Mouse (Mus musculus) neural tube, embryonic 15.5 days (tissue): ENCODE results near the gene Pml. TPM values are rescaled to one million over a fixed set of nuclear protein-coding genes. Genes with fewer than 3 reads are reported as not detected.
A peak's percentile ranks its signal among the peaks of the same experiment; 100 is the strongest.
"Not testable (repeated sequence)": the region's sequence is repeated elsewhere in the genome, so short reads cannot be mapped to it uniquely, and the experiment has no call there.

ENCODE experiments used
- ATAC-seq: fragments of 200-750 bp; cut with Nextera tagmentation; 2 replicates; pipeline ENCODE4 v1.8.0; 2017; ENCODE audit warnings: mild to moderate bottlenecking, moderate TSS enrichment, moderate library complexity; ENCODE audit not compliant: low FRiP score
- H3K27ac ChIP-seq: fragments of 300-500 bp; sonication (generic); replicated peaks from 2 replicates; pipeline ENCODE4 v1.5.1; 2015; ENCODE audit warnings: mild to moderate bottlenecking, inconsistent platforms
- H3K27me3 ChIP-seq: fragments of 300-500 bp; sonication (generic); replicated peaks from 2 replicates; pipeline ENCODE4 v1.6.1; 2015; ENCODE audit warnings: inconsistent platforms
- H3K36me3 ChIP-seq: fragments of 300-500 bp; sonication (generic); 2 replicates; pipeline ENCODE4 v1.6.1; 2015; ENCODE audit warnings: inconsistent platforms
- H3K4me1 ChIP-seq: fragments of 300-500 bp; sonication (generic); 2 replicates; pipeline ENCODE4 v1.6.1; 2015; ENCODE audit warnings: inconsistent platforms
- H3K4me2 ChIP-seq: fragments of 300-500 bp; sonication (generic); 2 replicates; pipeline ENCODE4 v1.6.1; 2015; ENCODE audit warnings: inconsistent platforms, mild to moderate bottlenecking, moderate library complexity
- H3K4me3 ChIP-seq: fragments of 300-500 bp; sonication (generic); replicated peaks from 2 replicates; pipeline ENCODE4 v1.5.1; 2015; ENCODE audit warnings: mild to moderate bottlenecking, inconsistent platforms
- H3K9ac ChIP-seq: fragments of 300-500 bp; sonication (generic); replicated peaks from 2 replicates; pipeline ENCODE4 v1.6.1; 2015; ENCODE audit warnings: mild to moderate bottlenecking, inconsistent platforms
- H3K9me3 ChIP-seq: fragments of 300-500 bp; sonication (generic); replicated peaks from 2 replicates; pipeline ENCODE4 v1.6.1; 2016; ENCODE audit warnings: inconsistent platforms
- WGBS: fragments of 180-500 bp; shearing (Covaris S2); methylation state at CpG from one replicate; pipeline ENCODE4 v1.1.7; 2015; ENCODE audit warnings: mixed read lengths; 5-methylcytosine and 5-hydroxymethylcytosine counted together
- polyA plus RNA-seq: library from polyadenylated mRNA; unstranded; fragments of >200 nt; fragmentation: Nextera tagmentation; extraction: Ambion mirVana; gene quantifications from 2 replicates; pipeline ENCODE4 v1.2.1, GENCODE M21; 2015

Pml gene
- polyA plus RNA-seq, 1 experiment from 2014 or later = 3.9 TPM

DNA sequence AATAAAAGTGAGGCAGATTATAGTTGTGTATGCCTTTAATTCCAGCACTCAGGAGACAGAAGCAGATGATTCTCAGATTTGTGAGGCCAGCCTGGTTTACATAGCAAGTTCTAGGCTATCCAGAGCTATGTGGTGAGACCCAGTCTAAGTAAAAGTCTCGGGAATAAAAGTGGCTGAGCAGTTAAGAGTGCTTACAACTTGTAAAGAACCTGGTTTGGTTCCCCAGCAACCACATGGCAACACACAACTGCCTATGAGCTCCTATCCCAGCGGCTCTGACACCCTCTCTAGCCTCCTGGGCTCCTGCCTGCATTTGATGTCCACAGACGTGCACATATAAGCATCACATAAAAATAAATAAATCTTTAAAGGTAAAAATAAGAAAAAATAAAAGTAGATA, 20.5 kb upstream of the Pml start:
- no peak overlapping the region for H3K9ac ChIP-seq
- no peak overlapping the region for H3K4me3 ChIP-seq
- H3K27ac ChIP-seq = no peak overlapping the region
- H3K27me3 ChIP-seq = no peaks in the 10 kb centered on the region
- 54% methylated on average over 3 of the region's 3 CpGs for WGBS
- no peaks in the 10 kb centered on the region for H3K9me3 ChIP-seq
- no peaks in the 10 kb centered on the region for H3K36me3 ChIP-seq
- H3K4me2 ChIP-seq = no peak overlapping the region
- ATAC-seq = no peak
- H3K4me1 ChIP-seq = peaks cover 6% of the 10 kb centered on the region

DNA sequence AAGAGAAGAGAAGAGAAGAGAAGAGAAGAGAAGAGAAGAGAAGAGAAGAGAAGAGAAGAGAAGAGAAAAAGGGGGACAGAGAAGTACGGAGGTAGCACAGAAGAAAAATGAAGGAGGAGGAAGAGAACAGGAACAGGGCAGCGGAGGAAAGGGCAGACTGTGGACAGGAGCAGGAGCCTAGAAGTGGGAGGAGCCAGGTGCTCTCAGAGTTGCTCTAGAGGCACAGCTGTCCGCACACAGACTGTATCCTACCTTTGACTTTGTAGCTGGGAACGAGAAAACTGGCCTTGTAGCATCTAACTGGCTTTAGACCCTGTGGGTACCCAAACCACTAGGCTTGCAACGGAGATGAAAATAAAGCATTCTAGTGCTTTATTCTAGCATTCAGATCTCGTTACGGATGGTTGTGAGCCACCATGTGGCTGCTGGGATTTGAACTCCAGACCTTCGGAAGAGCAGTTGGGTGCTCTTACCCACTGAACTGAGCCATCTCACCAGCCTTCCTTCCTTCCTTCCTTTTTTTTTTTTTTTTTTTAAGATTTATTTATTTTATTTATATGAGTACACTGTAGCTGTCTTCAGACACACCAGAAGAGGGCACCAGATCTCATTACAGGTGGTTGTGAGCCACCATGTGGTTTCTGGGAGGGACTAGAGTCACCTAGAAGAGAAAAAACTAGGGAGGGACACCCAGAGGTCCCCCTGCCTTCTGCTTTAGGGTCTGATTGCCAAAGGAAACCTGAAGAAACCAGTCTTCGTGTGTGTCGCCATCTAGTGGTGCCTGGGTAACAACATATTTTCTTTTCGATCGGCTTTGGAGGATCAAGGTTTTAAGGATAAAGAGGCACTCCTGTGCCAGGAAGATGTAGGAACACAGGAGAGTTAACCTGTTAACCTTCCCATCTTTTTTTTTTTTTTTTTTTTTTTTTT, 19.1 kb upstream of the Pml start:
- Histone ChIP-seq H3K4me3 (no peak overlapping the region), H3K27me3 (no peaks in the 10 kb centered on the region), H3K9me3 (no peaks in the 10 kb centered on the region), H3K27ac (no peak overlapping the region), H3K9ac (no peak overlapping the region), H3K4me2 (no peak overlapping the region), H3K4me1 (no peaks in the 10 kb centered on the region), H3K36me3 (0 out of 2 replicates have a peak, but pooled peaks cover 2% of the 10 kb centered on the region)
- ATAC-seq = no peak
- 59% methylated on average over 12 of the region's 12 CpGs for WGBS

DNA sequence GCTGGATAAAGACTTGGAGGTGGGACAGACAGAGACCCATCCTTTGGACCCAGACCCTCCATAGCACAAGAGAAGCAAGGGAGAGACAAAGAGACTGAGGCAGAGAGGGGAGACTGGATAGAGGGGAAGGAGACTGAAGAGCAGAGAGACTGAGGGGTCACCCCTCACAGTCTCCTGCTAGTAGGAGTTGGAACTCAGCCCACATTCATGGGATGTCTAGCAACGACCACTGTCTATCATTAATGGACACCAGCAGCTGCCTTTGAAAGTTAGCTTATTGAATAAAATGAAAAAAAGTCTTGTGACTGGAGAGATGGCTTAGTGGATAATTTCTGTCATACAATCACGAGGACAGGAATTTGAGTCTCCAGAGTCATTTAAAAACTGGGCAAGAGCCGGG, 17.5 kb upstream of the Pml start:
- ATAC-seq = no peak
- H3K27ac ChIP-seq = no peak overlapping the region
- 69% methylated on average over 3 of the region's 3 CpGs for WGBS

DNA sequence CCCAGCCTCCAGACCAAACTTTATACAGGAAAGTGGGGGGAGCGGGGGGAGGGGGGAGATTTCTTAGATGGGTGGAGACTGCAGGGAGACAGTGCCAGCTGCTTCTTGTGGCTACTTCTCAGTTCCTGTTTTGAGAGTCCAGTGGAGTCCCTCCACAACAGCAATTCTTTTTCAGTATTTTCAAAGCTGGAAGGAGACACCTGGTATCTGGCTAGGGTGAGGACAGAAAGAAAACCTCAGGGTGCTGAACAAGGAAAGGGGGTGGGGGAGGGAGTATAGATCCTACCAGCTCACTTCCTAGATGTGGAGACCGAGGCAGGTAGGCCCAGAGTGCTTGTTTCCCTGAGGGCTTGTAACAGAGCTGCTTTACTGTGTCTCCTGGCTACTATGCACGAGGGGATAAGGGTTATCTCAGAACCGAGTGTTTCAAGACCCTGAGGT, 17.0 kb upstream of the Pml start:
- no peak overlapping the region for H3K4me2 ChIP-seq
- H3K9ac ChIP-seq = no peak overlapping the region
- H3K4me1 ChIP-seq = no peaks in the 10 kb centered on the region
- H3K27me3 ChIP-seq = no peaks in the 10 kb centered on the region
- peaks cover 15% of the 10 kb centered on the region for H3K36me3 ChIP-seq
- H3K9me3 ChIP-seq = no peaks in the 10 kb centered on the region
- H3K4me3 ChIP-seq = no peak overlapping the region
- WGBS = 57% methylated on average over 4 of the region's 4 CpGs
- ATAC-seq = no peak
- no peak overlapping the region for H3K27ac ChIP-seq

More for the DNA sequence above, 17.5 kb upstream of the Pml start:
- Histone ChIP-seq H3K27me3 (no peaks in the 10 kb centered on the region), H3K9me3 (no peaks in the 10 kb centered on the region), H3K4me1 (no peaks in the 10 kb centered on the region), H3K4me3 (no peak overlapping the region), H3K36me3 (peaks cover 11% of the 10 kb centered on the region), H3K9ac (no peak overlapping the region), H3K4me2 (no peak overlapping the region)

DNA sequence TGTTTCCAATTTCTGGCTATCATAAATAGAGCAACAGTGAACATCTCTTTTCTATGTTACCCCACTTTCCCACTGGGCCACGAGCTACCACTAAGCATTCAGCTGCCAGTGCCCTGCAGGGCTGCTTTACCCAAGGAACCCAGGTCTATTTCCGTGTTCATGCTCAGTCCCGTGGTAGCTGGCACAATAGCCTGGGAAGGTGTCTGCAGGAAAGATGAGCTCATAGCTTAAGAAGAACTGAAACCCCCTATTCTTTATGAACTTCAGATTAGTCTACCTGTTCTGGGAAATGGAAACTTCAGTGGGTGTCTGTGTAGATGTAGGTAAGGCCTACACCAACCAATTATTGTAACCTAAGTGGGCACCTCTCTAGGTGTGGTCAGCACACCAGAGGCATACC, 15.8 kb upstream of the Pml start:
- no peak for ATAC-seq
- Histone ChIP-seq H3K4me2 (no peak overlapping the region), H3K36me3 (peaks cover 24% of the 10 kb centered on the region), H3K4me1 (no peaks in the 10 kb centered on the region), H3K27ac (no peak overlapping the region), H3K4me3 (no peak overlapping the region), H3K27me3 (no peaks in the 10 kb centered on the region), H3K9ac (no peak overlapping the region), H3K9me3 (no peaks in the 10 kb centered on the region)
- WGBS = 73% methylated on average over 3 of the region's 3 CpGs

DNA sequence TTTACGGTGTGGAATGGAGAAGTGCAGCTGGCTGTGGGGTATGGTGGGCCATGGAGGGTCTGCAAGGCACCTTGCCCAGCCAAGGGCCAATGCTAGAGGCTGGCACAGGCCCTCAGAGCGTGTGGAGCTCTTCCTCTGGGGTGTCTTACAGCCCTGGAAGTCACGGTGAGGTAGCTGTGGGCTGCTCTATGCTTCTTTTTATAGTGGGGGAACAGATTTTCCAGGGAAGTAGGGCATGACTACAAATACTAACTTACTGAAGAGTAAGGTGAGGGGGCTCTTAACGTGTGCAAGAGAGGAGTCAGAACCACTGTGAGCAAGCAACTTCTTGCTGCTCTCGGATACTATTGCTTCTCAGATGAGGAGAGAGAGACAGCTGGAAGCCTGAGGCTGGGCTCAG, 12.9 kb upstream of the Pml start:
- WGBS = 97% methylated on average over 5 of the region's 5 CpGs
- H3K4me1 ChIP-seq = no peaks in the 10 kb centered on the region
- no peak overlapping the region for H3K9ac ChIP-seq
- no peak overlapping the region for H3K4me2 ChIP-seq
- H3K27me3 ChIP-seq = no peaks in the 10 kb centered on the region
- H3K27ac ChIP-seq = no peak overlapping the region
- H3K9me3 ChIP-seq = no peaks in the 10 kb centered on the region
- no peak for ATAC-seq
- no peak overlapping the region for H3K4me3 ChIP-seq
- peaks cover 44% of the 10 kb centered on the region for H3K36me3 ChIP-seq

DNA sequence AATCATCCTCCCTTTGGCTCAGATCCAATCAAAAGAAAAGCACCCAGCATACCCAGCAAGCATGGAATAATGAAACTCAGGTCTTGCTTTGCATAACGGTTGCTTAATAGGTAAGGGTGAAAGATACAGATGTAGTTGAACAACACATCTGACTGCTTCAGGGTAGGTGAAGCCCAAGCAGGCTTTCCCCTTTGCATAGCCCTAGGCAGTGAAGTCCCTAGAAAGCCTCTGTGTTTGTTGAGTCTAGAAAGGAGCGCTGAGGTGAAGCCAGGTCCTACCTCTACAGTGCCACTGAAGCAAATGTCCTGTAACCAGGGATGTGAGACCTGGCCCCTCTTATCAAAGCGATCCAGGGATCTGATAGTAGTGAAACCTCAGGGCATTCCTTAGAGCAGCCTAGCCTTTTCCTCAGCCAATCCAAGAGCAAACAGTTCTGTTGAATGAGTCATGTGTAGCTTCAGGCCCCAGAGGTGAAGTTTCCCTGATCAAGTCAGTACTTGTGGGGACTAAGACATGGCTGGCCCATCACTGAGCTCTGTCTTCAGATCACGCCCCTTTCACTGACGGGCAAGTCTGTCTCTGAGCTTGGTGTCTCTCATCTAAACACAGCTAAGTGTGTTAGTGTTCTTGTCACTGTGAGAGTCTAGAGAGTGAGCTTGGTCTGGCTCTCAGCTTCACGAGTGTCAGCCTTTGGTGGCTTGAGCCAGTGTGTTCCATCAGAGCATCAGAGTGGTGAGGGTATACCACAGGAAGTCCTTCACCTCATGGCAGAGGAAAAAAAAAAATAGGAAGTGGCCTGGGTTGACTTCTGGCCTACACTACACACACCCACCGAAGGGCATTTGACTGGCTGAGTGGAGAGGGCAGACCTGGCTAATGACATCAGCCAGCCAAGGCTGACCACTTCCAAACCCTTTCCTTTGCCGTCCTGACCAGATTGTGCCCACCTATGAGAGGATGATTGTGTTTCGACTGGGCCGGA, 6.4 kb upstream of the Pml start:
- no peak overlapping the region for H3K4me2 ChIP-seq
- no peak overlapping the region for H3K27ac ChIP-seq
- WGBS = 90% methylated on average over 10 of the region's 10 CpGs
- no peaks in the 10 kb centered on the region for H3K9me3 ChIP-seq
- no peaks in the 10 kb centered on the region for H3K27me3 ChIP-seq
- H3K4me1 ChIP-seq = peaks cover 15% of the 10 kb centered on the region
- no peak overlapping the region for H3K4me3 ChIP-seq
- ATAC-seq = no peak
- no peak overlapping the region for H3K9ac ChIP-seq
- peaks cover 46% of the 10 kb centered on the region for H3K36me3 ChIP-seq

DNA sequence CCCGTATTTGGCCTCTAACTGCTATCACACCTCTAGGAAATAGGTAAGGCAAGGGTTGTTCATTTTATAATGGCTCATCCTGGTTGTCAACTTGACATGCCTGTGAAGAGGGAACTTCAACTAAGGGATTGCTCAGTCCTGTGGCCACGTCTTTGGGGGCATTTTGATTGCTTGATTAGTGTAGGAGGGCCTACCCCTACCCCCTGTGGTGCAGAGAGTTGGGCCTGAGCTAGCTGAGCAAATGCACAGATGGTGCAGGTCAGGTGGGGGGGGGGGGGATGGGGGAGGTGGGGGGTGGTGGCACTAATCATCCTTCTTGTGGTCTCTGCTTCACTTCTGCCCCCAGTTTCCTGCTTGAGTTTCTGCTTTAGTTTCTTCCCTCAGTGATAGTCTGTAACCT, 5.5 kb upstream of the Pml start:
- no peak for ATAC-seq
- peaks cover 17% of the 10 kb centered on the region for H3K4me1 ChIP-seq
- no peak overlapping the region for H3K4me2 ChIP-seq
- no peaks in the 10 kb centered on the region for H3K27me3 ChIP-seq
- 44% methylated on average over 2 of the region's 2 CpGs for WGBS
- no peaks in the 10 kb centered on the region for H3K9me3 ChIP-seq
- no peak overlapping the region for H3K27ac ChIP-seq
- H3K36me3 ChIP-seq = peaks cover 38% of the 10 kb centered on the region
- no peak overlapping the region for H3K9ac ChIP-seq
- no peak overlapping the region for H3K4me3 ChIP-seq

DNA sequence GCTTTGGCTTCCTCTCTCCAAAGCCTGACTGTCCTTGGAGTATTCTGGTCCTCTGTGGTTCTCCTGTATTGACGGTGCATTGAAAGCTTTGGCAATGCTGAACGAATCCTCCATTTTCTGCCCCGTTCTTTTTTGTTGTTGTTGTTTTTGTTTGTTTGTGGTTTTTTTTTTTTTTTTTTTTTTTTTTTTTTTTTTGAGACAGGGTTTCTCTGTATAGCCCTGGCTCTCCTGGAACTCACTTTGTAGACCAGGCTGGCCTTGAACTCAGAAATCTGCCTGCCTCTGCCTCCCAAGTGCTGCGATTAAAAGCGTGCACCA, 4.2 kb upstream of the Pml start:
- Histone ChIP-seq H3K4me2 (peak overlapping the region; percentile 86), H3K9ac (peak overlapping the region; percentile 89), H3K4me1 (peaks cover 31% of the 10 kb centered on the region), H3K4me3 (peak overlapping the region; percentile 94), H3K36me3 (peaks cover 32% of the 10 kb centered on the region), H3K27ac (peak overlapping the region; percentile 84)
- not testable (repeated sequence) for H3K27me3 ChIP-seq, ATAC-seq, H3K9me3 ChIP-seq
- 78% methylated on average over 5 of the region's 5 CpGs for WGBS

DNA sequence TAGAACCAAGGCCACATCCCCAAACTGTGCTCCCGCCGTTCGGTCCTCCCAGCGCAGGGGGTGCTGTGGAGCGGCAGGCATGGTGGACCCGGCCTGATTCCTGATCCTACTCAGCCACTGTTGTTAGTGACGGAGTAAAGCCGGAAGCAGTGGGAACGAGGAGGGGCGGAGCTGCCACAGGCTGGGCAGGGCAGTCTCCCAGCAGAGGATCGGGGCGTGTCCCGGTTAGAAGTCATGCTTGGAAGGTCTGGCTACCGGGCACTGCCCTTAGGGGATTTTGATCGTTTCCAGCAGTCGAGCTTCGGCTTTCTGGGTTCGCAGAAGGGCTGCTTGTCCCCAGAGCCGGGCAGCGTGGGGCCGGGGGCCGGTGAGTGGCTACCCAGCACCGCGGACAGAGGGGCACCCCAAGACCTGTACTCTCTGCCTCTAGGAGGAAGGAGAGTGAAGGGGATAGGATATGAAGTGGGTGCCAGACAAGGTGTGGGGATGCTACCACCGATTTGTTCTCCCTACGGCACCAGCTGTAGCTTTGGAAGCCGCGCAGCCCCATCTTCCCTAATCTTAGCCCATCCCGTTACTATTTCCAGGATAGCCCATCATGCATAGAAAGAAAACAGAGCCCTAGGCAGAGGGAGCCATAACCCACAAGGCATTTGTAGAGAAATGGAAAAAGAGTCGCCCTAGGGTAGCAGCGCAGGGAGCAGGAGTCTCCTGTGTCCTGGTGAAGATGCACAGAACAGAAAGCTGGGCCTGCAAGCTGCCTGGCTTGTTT, 3.6 kb upstream of the Pml start, which contains the start of gene Stoml1:
TSS of gene Stoml1 (plus strand) at position 132 of the 772 bp plus-strand sequence.
- Histone ChIP-seq H3K4me3 (peak within 1 kb of the TSS; percentile 94), H3K36me3 (peaks cover 27% of the 10 kb centered on the region), H3K27ac (peak within 1 kb of the TSS; percentile 84), H3K27me3 (no peaks in the 10 kb centered on the region), H3K9me3 (no peaks in the 10 kb centered on the region), H3K4me1 (peaks cover 32% of the 10 kb centered on the region), H3K9ac (peak within 1 kb of the TSS; percentile 89), H3K4me2 (peak within 1 kb of the TSS; percentile 86)
- 1% methylated on average over 31 of the region's 31 CpGs for WGBS
- ATAC-seq = peak; percentile 98

DNA sequence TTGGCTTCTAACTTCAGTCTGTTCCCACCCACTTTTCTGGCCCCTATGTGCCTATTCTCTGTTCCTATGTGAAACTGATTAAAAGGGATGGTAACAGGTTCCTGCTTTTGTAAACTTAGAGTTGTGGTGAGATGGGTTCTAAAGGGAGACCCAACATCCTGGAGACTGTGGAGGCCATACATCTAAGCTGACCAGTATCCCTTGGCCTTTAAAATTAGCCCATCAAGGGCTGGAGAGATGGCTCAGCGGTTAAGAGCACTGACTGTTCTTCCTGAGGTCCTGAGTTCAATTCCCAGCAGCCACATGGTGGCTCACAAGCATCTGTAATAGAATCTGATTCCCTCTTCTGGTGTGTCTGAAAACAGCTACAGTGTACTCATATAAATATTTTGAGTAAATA, 1.1 kb upstream of the Pml start:
- H3K27me3 ChIP-seq, ATAC-seq, H3K9me3 ChIP-seq, H3K36me3 ChIP-seq, H3K9ac ChIP-seq, H3K27ac ChIP-seq, H3K4me2 ChIP-seq, H3K4me3 ChIP-seq: not testable (repeated sequence)
- WGBS = 96% methylated on average over 1 of the region's 1 CpGs
- H3K4me1 ChIP-seq = peaks cover 40% of the 10 kb centered on the region
